Mouse (Mus musculus) G1E (cell line): Measurements from ENCODE around the gene Tpmt. TPM values are rescaled to one million over a fixed set of nuclear protein-coding genes. Genes with fewer than 3 reads are reported as not detected.

Experiments
- ATAC-seq: 2 replicates; pipeline ENCODE4 v1.8.0; 2016; ENCODE audit warnings: mild to moderate bottlenecking; ENCODE audit not compliant: insufficient number of reproducible peaks, poor library complexity, low FRiP score, severe bottlenecking; ENCODE audit errors: extremely low read depth
- DNase-seq: peaks from one replicate; pipeline ENCODE4 v3.0.0; 2012; ENCODE audit warnings: low spot score
- H3K27me3 ChIP-seq: 2 replicates; pipeline ENCODE4 v1.6.1; 2012; ENCODE audit warnings: mild to moderate bottlenecking, low read length, inconsistent platforms; ENCODE audit not compliant: insufficient read depth
- H3K36me3 ChIP-seq: replicated peaks from 2 replicates; pipeline ENCODE3; 2012; ENCODE audit warnings: mild to moderate bottlenecking, inconsistent platforms
- H3K4me1 ChIP-seq: 2 replicates; pipeline ENCODE4 v1.6.1; 2012; ENCODE audit warnings: low read depth, low read length, inconsistent platforms, mixed read lengths; ENCODE audit not compliant: insufficient read depth
- H3K4me3 ChIP-seq: 2 replicates; pipeline ENCODE4 v1.5.1; 2012; ENCODE audit warnings: low read depth, mild to moderate bottlenecking, inconsistent platforms, low read length, moderate library complexity, mixed read lengths
- H3K9me3 ChIP-seq: replicated peaks from 2 replicates; pipeline ENCODE4 v1.6.1; 2012; ENCODE audit warnings: inconsistent platforms
- CTCF ChIP-seq: IDR thresholded peaks from 2 replicates; pipeline ENCODE4 v1.5.1; 2012; ENCODE audit warnings: low read depth, low read length, inconsistent platforms, mixed read lengths
- GATA1 ChIP-seq: IDR thresholded peaks from 2 replicates; pipeline ENCODE4 v1.6.1; 2012; ENCODE audit warnings: borderline replicate concordance, low read length, inconsistent platforms, mixed read lengths
- GATA2 ChIP-seq: IDR thresholded peaks from 2 replicates; pipeline ENCODE4 v1.6.1; 2012; ENCODE audit warnings: low read depth, low read length, inconsistent platforms, borderline replicate concordance
- POLR2AphosphoS5 ChIP-seq: IDR thresholded peaks from 2 replicates; pipeline ENCODE4 v1.6.1; 2012; ENCODE audit warnings: low read depth, low read length, inconsistent platforms; ENCODE audit not compliant: insufficient replicate concordance
- TAL1 ChIP-seq: conservative IDR thresholded peaks from 2 replicates; pipeline ENCODE4 v1.6.1; 2012; ENCODE audit warnings: low read depth, low read length, inconsistent platforms, mixed read lengths
- polyA plus RNA-seq: library from polyadenylated mRNA; stranded (reverse); fragments of >175 nt; gene quantifications from 2 replicates; pipeline ENCODE4 v1.2.3, GENCODE M21; 2012
- total RNA-seq, 2 experiments: library from RNA; stranded (forward) in 1 of 2; stranded (reverse) in 1 of 2; fragments of 200-1000 nt in 1 of 2; fragments of >200 nt in 1 of 2; fragmentation: Nextera tagmentation in 1 of 2; gene quantifications; 2 replicates each; pipeline ENCODE4 v1.2.3; 2014 to 2017

The Tpmt gene
- total and polyA plus RNA-seq, 3 experiments: 0.16 to 15.1 (median 11.4) TPM

- Histone ChIP-seq H3K27me3 (peaks cover 5% of the 10 kb centered on the region; the same call in 1 of the 2 replicates), H3K36me3 (no peaks in the 10 kb centered on the region), H3K4me3 (no peak overlapping the region), H3K9me3 (no peaks in the 10 kb centered on the region; the same call in 1 of the 2 replicates), H3K4me1 (no peaks in the 10 kb centered on the region)
- DNase-seq: no peak
- TF ChIP-seq GATA2 (no peak), POLR2AphosphoS5 (no peak), TAL1 (no peak), CTCF (no peak), GATA1 (no peak)
- ATAC-seq: no peak
Observed at GRCm38 (mm10) chr13:47013740-47014139, 30.8 kb downstream of the Tpmt start.

GRCm38 (mm10) chr13:47001590-47001989, 42.9 kb downstream of the Tpmt start:
- TF ChIP-seq GATA2: no peak
- TF ChIP-seq TAL1: no peak
- no peak for TF ChIP-seq GATA1
- TF ChIP-seq POLR2AphosphoS5: no peak
- TF ChIP-seq CTCF: no peak
- Histone ChIP-seq H3K9me3 (no peaks in the 10 kb centered on the region), H3K36me3 (no peaks in the 10 kb centered on the region), H3K4me1 (no peaks in the 10 kb centered on the region), H3K4me3 (no peak overlapping the region), H3K27me3 (no peaks in the 10 kb centered on the region; the same call in 1 of the 2 replicates)
- DNase-seq (no peak), ATAC-seq (no peak)

- no peak for ATAC-seq
- Histone ChIP-seq H3K4me3 (no peak overlapping the region), H3K4me1 (no peaks in the 10 kb centered on the region), H3K27me3 (no peaks in the 10 kb centered on the region; the same call in 1 of the 2 replicates), H3K36me3 (no peaks in the 10 kb centered on the region), H3K9me3 (no peaks in the 10 kb centered on the region)
- no peak for DNase-seq
- TF ChIP-seq GATA2 (no peak), TAL1 (no peak), CTCF (no peak), POLR2AphosphoS5 (no peak), GATA1 (no peak)
Observed at GRCm38 (mm10) chr13:46999498-46999897, 45.0 kb downstream of the Tpmt start.

GRCm38 (mm10) chr13:46997355-46997754, 47.2 kb downstream of the Tpmt start:
- Histone ChIP-seq H3K36me3 (no peaks in the 10 kb centered on the region), H3K4me3 (no peak overlapping the region), H3K27me3 (no peaks in the 10 kb centered on the region; the same call in 1 of the 2 replicates), H3K9me3 (no peaks in the 10 kb centered on the region), H3K4me1 (no peaks in the 10 kb centered on the region)
- TF ChIP-seq CTCF (no peak), GATA2 (no peak), POLR2AphosphoS5 (no peak), GATA1 (no peak), TAL1 (no peak)
- DNase-seq (no peak), ATAC-seq (no peak)

GRCm38 (mm10) chr13:46993274-46993551, 51.3 kb downstream of the Tpmt start:
- H3K36me3 ChIP-seq: no peaks in the 10 kb centered on the region
- H3K4me1 ChIP-seq: no peaks in the 10 kb centered on the region
- no peak overlapping the region for H3K4me3 ChIP-seq
- TF ChIP-seq TAL1 (no peak), POLR2AphosphoS5 (no peak), GATA1 (no peak), CTCF (no peak), GATA2 (no peak)
- H3K27me3 ChIP-seq: no peaks in the 10 kb centered on the region; the same call in 1 of the 2 replicates
- H3K9me3 ChIP-seq: no peaks in the 10 kb centered on the region
- no peak for DNase-seq
- no peak for ATAC-seq

GRCm38 (mm10) chr13:46992516-46993273, 51.8 kb downstream of the Tpmt start:
- no peak for ATAC-seq
- Histone ChIP-seq H3K4me3 (no peak overlapping the region), H3K9me3 (no peaks in the 10 kb centered on the region), H3K4me1 (no peaks in the 10 kb centered on the region), H3K27me3 (peaks cover 4% of the 10 kb centered on the region), H3K36me3 (no peaks in the 10 kb centered on the region)
- no peak for TF ChIP-seq GATA1
- TF ChIP-seq POLR2AphosphoS5: no peak
- no peak for TF ChIP-seq CTCF
- no peak for TF ChIP-seq GATA2
- no peak for TF ChIP-seq TAL1
- DNase-seq: no peak
